Mouse (Mus musculus) T-helper 2 cell (primary cell): ENCODE data around the gene Msrb3.

Source experiments
- in situ Hi-C: fragments of 300-600 bp; cut with MboI, MseI; formaldehyde crosslinking; loops from one replicate; pipeline ENCODE4 v1.15.1; 2025; ENCODE audit warnings: high pct_unique_total_duplicates

The Msrb3 gene

DNA sequence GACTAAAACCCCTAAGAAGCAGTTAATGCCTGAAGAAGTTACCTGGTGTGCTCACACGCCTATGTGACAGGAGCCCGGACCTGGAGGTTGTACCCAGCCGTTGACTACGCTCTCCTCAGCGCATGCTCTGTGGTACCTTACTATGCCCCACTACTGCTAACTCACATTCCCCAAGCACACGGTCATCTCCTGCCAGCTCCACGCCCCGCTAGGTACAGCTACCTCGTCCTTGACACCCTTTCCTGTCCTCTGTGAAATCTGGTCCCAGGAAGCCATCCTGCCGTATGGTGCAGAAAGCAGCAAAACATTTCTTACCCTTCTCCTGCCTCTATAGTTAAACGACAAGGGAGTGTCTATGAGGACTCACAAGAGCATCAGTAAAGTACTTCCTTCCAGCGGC is 37.2 kb downstream of the Msrb3 start:
- in situ Hi-C loops, result no loop called here

DNA sequence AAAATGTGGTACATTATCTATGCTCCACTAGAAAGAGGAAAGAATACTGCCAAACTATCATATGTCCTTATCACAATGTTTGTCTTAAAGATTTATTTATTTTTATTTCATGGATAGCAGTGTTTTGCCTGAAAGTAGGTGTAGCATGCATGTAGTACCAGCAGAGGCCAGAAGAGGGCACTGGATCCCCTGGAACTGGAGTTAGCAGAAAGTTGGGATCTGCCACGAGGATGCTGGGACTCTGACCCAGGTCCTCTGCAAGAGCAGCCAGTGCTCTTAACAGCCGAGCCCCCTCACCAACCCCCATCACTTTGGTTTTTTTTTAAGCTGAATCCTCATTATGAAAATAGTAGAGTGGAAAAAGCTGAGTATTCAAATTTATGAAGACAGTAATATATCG is 37.7 kb downstream of the Msrb3 start:
- in situ Hi-C loops, result no loop called here

DNA sequence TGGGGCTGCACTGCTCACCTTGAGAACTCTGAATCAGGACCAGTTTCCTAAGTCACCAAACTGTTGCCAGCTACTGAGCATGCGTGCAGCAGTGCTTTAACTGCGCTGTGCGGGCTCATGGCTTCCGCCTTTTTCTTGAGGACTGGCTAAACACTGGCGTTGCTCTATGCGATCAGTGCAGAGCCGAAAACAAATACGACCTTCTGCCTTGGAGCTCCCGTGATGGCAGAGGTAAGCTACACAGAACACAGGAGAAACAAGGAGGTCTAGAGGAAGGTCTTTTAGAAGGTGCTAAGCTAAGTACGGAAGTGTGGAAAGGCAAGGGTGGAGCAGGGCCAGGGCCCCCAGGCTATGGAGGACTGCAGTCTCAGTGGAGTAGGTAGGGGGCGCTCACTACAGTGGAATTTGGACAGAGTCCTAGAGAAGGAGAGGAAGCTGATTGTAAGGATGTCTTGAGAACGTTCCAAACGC is 41.3 kb downstream of the Msrb3 start:
- in situ Hi-C loops, result loop anchor here (10.0 kb wide), 1 partner anchor 273 kb away; no protein-coding TSS in a partner anchor

DNA sequence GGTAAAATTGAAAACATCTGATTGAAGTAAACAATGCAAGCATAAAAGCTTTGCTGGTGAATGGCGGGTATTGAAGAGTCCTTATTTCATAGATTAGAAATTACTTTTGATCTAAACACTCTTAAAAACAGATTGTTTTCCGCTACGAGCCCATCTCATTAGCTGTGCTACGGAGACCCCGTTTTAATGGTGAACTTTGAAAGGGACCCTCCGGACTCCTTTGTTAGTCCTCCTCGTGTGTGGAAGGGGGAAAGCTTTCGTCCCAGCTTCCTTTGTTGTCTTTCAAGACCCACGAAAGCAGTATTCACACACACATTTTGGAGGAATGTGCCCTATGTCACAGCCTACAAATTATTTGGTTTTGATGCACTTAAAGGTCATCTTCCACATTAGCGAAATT is 44.6 kb downstream of the Msrb3 start:
- in situ Hi-C loops, result loop anchor here (10.0 kb wide), 1 partner anchor 270 kb away; no protein-coding TSS in a partner anchor

DNA sequence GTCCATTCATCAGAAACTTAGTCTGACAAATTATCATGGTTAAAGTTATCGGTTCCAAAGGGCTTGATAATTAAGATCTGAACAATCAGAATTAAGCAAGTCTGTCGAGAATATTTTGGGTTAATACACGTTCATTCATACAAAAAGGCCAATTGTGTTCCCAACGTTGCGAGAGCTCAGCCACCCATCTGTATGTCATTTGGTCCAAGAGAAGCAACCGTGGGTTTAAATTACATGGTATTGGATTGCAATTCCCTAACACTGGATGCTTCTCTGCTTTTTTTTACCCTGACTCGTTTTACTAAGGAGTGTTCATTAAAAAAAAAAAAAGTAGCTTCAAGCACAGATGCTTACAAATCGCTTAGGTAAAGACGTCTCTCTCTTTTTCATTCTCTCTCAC is 45.1 kb downstream of the Msrb3 start:
- in situ Hi-C loops, result loop anchor here (10.0 kb wide), 1 partner anchor 269 kb away; no protein-coding TSS in a partner anchor

DNA sequence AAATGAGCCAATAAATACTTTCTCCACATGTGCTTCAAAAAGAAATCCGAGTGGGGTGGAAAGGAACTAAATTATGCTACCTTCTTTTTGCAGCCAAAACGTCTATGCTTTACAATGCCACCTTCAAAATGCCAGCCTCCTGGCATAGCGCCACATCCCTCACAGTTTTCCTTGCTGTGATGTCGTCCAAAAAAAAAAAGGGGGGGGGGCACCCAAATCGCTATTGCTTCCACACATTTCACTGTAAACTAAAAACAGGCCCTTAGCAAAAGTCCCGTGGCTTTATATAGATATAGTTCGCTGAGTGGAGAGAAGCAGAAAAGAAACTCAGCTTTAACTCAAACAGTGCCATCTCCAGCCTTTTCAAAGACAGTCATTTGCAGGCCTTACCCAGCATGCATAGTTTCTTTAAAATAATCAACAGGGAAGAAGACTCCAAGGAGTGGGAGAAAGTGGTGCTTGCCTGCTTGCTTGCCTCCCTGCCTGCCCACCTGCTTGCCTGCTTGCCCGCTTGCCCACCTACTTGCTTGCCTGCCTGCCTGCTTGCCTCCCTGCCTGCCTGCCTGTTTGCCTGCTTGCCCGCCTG is 47.6 kb downstream of the Msrb3 start:
- in situ Hi-C loops, result loop anchor here (10.0 kb wide), 1 partner anchor 266 kb away; no protein-coding TSS in a partner anchor

DNA sequence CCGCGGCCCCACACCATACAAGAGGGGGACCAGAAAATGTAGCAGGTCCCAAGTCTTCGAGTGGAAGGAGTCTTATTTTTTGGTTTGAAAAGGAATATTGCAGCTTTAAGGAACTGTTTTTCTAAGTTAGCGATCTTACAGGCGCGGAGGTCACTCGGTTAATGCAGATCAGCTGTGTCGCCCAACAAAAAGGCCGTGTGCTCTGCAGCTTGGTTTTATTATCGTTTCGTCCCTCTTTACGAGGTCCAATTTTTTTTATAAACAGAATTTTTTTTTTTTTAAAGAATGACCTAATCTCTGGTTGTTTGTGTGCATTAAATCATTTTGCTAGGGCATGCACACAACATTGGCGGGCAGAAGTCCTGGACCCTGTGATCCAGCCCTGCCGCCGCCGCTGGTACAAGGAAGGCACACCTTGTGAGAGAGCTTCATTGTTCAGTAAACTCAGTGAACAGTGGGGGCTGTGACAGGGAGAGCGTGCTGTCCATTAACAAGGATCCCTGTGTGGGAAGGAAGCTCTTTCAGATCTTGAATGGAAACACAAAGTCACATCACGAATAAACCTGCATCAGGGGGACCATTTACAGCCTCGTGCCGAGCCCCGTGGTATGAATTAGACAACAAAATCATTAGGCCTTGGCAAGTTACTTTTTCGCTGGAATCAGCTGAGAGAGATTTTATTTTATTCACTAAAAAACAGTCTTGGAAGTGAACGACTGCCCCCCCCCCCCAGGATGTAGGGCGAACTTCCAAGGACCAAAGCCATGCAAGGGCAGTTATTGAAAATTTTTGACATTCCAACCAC is 48.3 kb downstream of the Msrb3 start:
- in situ Hi-C loops, result loop anchor here (10.0 kb wide), 1 partner anchor 266 kb away; no protein-coding TSS in a partner anchor

DNA sequence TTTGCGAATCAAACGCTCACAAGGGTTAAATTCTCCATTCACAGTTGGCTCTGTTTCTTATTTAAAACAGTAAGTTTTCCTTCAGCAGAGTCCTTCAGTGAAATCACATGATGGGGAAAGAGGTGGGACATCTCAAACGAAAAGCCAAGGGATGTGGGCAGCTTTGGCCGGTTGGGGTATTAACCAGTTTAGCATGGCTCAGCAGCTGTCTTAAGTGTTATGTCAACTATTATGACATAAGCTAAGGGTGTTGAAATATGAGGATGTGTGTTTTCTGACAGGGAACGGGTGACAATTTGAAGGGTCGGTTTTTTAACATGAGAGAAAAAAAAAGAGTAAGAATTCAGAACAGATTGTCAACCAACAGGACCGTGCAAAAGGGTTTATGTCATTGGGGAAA is 50.2 kb downstream of the Msrb3 start:
- in situ Hi-C loops, result no loop called here

DNA sequence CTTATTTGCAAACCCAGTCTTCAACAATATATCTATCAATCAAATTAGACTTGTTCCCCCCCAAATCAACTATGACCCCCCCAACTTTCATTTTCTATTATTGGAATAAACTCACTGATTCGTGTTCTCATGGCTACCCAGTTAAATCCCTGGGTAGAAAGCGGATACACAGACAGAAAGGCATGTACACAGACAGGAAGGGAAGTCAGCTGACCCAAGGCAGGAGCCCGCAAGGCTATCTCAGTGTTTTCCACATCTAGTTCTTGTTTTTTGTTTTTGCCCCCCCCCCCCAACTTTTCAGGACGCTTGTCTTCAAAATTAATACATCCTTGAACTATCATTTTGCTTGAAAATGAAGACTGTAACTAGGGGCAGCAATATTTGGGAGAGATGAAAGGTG is 51.1 kb downstream of the Msrb3 start:
- in situ Hi-C loops, result no loop called here

DNA sequence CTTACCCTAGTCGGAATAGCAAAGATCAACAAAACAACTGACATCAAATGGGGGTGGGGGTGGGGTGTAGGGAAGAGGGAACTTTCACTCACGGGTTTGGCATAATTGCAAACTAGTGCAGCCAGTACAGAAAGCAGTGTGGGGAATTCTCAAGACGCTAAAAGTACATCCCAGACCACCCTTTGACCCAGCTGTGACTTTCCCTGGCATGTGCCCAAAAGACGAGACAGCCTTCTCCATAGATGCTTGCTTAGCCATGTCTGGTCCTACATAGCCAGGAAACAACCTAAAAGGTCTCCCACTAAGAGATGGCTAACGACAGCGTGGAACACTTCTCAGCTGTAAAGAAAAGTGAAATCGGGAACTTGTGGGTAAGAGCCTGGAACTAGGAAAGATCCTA is 58.9 kb downstream of the Msrb3 start:
- in situ Hi-C loops, result no loop called here

DNA sequence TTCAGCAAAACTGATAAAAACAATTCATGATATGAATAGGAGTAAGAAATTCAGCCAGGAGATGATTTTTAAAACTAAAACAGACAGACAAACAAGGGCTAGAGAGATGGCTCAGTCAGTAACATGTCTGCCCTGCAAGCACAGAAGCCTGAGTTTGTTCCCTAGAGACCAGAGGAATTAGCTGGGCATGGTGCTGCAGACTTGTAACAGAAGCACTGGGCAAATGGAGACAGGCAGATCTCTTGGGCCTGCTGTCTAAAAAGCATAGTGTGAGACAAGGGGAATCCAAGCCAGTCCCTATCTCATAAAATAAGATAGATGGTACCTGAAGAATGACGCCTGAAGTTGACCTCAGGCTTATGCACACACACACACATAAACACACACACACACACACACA is 64.4 kb downstream of the Msrb3 start:
- in situ Hi-C loops, result no loop called here

DNA sequence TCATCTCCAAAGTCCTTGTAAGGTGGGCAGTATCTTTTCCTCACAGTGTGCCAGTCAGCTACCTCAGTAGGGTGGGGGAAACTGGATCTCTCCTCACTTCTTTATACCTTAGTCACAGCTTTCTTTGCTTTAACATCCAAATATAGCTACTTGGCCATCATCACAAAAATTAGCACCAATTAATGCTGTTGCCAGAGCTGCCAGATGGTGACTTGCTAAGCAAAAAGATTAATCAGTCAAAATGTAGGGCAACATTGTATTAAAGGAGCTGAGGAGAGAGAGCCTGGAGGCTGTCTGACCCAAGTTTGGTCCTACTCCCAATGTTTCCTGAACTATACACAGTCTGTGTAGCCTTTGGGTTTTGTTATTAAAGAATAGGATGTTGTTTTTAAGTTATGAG is 65.1 kb downstream of the Msrb3 start:
- in situ Hi-C loops, result no loop called here

DNA sequence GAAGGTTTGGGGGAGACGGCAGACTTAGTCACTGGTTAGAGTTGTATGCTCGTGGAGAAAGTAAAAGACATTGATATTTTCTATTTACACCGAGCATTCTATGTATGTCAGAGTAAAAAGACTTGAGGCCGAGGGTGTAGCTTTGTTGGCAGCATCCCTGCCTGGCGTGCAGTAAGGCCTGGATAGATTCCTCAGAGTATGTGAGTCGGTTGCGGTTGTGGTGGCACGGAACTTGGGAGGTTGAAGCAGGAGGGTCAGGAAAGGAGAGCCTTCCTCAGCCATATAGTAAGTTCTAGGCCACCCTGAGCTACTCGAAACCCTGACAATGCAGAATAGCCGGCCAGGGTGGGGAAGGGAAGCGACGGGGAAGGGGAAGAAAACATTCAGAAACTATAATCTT is 71.1 kb downstream of the Msrb3 start:
- in situ Hi-C loops, result no loop called here

DNA sequence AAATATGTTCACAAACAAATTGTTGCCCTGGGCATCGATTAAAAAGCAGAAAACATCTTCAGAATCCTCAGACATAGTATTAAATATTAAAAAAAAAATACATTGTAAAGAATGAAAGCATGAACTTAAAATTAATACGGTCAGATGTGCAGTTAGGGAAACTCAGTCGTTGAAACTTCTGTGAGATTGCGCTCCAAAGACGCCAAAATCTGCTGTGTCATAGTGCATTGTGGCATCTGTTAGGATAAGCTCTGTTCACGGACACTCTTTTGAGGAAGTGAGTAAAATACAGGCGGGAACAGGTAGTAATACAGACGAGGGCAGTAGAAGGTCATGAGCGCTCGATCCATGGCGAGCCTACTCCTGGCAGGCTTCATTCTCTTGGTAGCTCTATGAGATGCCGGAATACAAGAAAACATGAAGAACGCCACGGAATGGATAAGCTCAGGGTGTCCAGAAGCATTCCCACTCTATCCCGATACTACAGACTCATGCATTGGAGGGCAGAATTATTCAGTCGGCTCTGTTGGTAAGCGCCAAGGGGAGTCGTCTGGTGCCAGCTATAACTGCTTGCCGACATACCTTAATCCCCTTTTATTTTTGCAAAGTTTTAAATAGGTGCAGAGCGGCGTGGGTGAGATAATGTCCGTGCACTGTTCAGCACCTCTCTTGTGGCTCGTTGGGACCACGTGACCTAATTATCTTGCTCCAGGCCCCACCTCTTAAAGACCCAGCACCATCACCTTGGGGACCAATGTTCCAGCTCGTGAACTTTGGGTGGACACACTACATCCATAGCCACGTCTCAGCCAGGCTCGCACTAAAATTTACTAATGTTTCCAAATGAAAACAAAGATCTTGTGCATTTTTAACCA is 71.9 kb downstream of the Msrb3 start:
- in situ Hi-C loops, result no loop called here

DNA sequence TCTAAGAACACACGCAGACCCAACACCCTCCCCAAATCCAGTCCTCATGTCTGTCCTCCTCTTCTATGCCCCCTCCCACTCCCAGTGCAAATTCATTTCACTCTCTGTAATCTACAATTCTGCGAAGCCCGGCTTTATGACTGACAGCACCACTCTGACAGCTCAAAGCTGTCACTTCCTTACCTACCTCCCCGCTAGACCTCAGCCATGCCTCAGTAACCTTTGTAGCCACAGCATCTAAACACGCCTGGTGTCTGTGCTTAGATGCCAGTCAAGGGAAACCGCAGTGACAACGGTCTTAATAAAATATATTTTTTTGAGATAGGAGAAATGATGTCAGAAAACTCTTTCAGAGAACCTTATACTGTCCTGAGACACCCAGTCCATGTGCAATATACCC is 72.5 kb downstream of the Msrb3 start:
- in situ Hi-C loops, result no loop called here

DNA sequence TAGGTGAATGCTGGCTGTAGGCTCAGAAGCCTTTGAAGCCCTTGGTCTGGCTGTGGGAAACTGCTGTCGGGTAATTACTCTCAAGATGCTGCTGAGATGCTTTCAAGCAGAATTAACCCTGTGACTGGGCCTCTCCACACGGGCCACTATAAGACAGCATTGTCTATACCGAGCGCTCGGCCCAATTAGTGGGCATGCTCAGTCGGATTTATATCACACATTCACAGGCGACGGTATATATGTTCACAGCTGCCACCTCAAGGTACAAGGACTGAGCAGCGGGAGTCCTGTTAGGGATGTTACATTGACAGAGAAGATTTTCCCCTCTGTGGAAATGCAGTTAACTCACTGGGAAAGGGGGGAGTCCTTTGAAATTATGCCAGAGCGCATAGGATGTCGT is 73.3 kb downstream of the Msrb3 start:
- in situ Hi-C loops, result no loop called here

DNA sequence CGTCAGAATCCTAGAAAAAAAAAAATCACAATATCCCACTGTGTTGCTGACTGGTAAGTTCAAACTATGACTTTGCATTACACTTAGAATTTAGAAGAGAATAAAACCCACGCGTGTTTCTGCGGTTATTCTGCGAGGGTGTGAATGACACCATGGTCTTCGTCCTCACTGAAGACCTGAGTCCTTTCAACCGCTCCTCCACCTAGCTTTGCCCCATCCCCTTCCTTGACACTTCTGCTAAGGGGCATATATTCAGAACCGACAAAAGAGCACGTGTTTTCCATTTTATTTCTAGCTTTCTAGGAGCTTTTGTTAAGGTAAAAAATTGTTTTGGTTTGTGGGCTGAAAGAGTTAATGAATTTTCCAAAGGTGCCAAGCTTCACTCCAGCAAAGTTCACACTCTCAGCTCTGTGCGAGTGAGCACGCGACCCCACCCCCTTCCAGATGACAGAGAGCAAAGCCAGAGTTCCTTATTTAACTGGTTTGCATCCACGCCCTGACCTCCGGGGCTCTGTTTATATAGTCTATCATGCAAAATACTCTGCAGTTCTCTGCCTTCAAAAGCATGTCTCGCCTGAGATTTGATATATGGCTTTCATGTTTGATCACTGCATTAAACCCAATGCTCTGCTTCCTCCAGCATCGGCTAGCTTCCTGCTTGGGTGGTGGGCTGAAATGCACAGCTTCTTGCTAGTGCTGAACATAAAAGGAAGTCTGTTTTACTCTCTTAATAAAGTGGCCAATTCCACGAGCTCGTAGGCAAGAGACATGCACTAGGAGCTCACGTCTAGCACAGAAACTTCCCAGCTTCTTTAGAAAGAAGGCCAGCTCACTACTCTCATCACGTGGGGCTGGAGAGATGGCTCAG is 77.2 kb downstream of the Msrb3 start:
- in situ Hi-C loops, result no loop called here

DNA sequence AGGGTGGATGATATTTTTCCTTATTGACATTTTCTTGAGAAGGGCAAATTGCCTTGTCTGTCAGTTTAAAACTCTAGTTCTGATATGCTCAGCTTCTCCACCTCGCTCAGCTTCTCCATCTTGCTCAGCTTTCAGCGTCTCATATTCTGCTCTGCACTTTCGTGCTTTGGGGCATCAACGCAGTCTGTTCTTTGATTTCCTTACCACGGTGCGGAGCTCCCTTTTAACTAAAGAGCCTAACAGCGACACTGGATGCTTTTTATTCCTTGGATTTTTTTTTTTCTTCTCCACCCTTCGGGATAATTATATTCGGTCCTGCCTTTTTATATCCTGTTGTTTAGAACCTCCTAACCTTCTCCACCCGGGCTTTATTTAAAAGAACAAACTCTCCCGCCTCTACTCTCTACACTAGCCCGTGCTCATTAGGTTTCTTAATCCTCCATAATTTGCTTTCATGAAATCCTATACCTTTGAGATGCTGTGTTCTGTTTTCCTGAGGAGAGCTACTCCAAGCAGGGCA is 78.1 kb downstream of the Msrb3 start:
- in situ Hi-C loops, result no loop called here

DNA sequence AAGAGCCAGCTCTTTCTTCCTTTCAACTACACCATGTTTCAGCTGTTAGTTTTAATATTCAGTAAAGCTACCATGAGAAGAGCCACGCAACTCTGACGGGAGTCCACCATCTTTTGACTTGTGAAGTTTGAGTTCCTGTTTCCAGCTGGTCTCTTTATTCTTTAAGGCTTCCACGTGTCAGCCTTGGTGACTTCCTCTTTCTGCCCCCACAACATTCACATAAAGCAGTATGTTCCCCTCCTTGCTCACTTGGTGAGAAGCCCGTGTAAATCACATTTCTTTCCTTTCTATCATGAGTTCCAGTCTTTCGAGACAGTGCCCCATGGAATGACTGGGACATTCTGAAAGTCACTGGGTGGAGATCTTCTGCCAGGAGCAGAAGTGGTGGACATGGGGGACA is 83.6 kb downstream of the Msrb3 start:
- in situ Hi-C loops, result no loop called here

DNA sequence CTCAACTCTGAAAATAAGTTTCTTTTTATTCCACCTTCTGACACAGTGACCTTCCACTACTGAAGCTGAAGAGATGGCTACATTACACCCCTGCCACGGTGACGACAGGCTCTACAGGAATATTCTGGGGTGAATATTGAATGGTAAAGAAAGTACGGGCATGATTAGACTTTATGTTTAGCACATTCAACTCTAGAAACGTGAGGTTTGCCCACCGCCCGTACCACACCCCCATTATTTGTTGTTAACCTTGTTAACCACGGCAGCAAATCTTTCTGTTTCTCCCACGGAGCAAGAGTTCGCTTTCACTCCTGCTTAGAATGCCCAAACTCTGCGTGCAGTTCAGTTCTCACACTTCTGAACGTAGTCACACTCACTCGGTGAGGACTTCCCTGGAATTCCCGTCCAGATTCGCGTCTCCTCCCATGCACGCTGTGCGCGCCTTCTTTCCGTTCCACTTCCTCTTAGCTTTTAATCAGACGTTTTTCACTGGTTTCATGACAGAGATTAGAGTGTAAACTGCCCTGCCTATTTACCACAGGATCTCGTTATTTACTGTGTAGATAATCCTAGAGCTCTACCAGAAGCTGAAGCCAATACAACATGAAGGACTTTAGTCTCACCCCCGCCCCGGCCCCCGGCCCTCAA is 87.0 kb downstream of the Msrb3 start:
- in situ Hi-C loops, result no loop called here
